Mouse (Mus musculus) midbrain, embryonic 14.5 days (tissue): ENCODE results near the gene Agbl5. TPM values are rescaled to one million over a fixed set of nuclear protein-coding genes. Genes with fewer than 3 reads are reported as not detected.

ENCODE experiments used
- ATAC-seq: fragments of 200-750 bp; cut with Nextera tagmentation; 2 replicates; pipeline ENCODE4 v1.8.0; 2017; ENCODE audit warnings: moderate number of reproducible peaks, moderate library complexity; ENCODE audit not compliant: low FRiP score, low TSS enrichment
- DNase-seq: peaks from one replicate; pipeline ENCODE4 v3.0.0-alpha.2; 2015
- H3K27ac ChIP-seq: fragments of 300-500 bp; sonication (generic); replicated peaks from 2 replicates; pipeline ENCODE4 v1.5.1; 2014; ENCODE audit warnings: mild to moderate bottlenecking, low read depth, low read length, moderate library complexity
- H3K27me3 ChIP-seq: fragments of 300-500 bp; sonication (generic); 2 replicates; pipeline ENCODE4 v1.6.1; 2014; ENCODE audit warnings: low read length, control low read depth, mixed read lengths; ENCODE audit not compliant: control insufficient read depth, insufficient read depth
- H3K36me3 ChIP-seq: fragments of 300-500 bp; sonication (generic); 2 replicates; pipeline ENCODE4 v1.6.1; 2014; ENCODE audit warnings: low read length, control low read depth; ENCODE audit not compliant: control insufficient read depth, insufficient read depth
- H3K4me1 ChIP-seq: fragments of 300-500 bp; sonication (generic); 2 replicates; pipeline ENCODE4 v1.6.1; 2014; ENCODE audit warnings: mild to moderate bottlenecking, antibody characterized with exemption, low read length, control low read depth; ENCODE audit not compliant: control insufficient read depth, insufficient read depth
- H3K4me2 ChIP-seq: fragments of 300-500 bp; sonication (generic); 2 replicates; pipeline ENCODE4 v1.6.1; 2014; ENCODE audit warnings: mild to moderate bottlenecking, low read length, moderate library complexity
- H3K4me3 ChIP-seq: fragments of 300-500 bp; sonication (generic); replicated peaks from 2 replicates; pipeline ENCODE4 v1.5.1; 2014; ENCODE audit warnings: low read depth, low read length
- H3K9ac ChIP-seq: fragments of 300-500 bp; sonication (generic); replicated peaks from 2 replicates; pipeline ENCODE4 v1.6.1; 2014; ENCODE audit warnings: mild to moderate bottlenecking, low read length, moderate library complexity
- H3K9me3 ChIP-seq: fragments of 300-500 bp; sonication (generic); 2 replicates; pipeline ENCODE4 v1.6.1; 2016; ENCODE audit warnings: low read length, control low read depth, mixed read lengths; ENCODE audit not compliant: control insufficient read depth
- WGBS: fragments of 180-500 bp; shearing (Covaris S2); extraction: QIAGEN DNeasy Blood & Tissue Kit; methylation state at CpG from one replicate; pipeline ENCODE4 v1.1.7; 2014; 5-methylcytosine and 5-hydroxymethylcytosine counted together
- polyA plus RNA-seq: library from polyadenylated mRNA; unstranded; fragments of >200 nt; fragmentation: Nextera tagmentation; extraction: Ambion mirVana; gene quantifications from 2 replicates; pipeline ENCODE4 v1.2.1, GENCODE M21; 2014

Gene Agbl5
- polyA plus RNA-seq, 1 experiment from 2014 or later: 27.8 TPM

GRCm38 (mm10) chr5:30913060-30913841 is 24.8 kb downstream of the Agbl5 start, which contains the start of gene Emilin1:
Emilin1 (plus strand) TSS chr5:30913402.
- Histone ChIP-seq H3K4me2 (peak within 1 kb of the TSS; percentile 21; the same call in 1 of the 2 replicates), H3K4me3 (no peak within 1 kb of the TSS), H3K27me3 (no peaks in the 10 kb centered on the region), H3K4me1 (peaks cover 6% of the 10 kb centered on the region; the same call in 1 of the 2 replicates), H3K27ac (peak within 1 kb of the TSS; percentile 58), H3K36me3 (no peaks in the 10 kb centered on the region), H3K9me3 (no peaks in the 10 kb centered on the region), H3K9ac (no peak within 1 kb of the TSS)
- peak; percentile 53 for DNase-seq
- WGBS: 34% methylated on average over 13 of the region's 13 CpGs
- no peak for ATAC-seq

DNA sequence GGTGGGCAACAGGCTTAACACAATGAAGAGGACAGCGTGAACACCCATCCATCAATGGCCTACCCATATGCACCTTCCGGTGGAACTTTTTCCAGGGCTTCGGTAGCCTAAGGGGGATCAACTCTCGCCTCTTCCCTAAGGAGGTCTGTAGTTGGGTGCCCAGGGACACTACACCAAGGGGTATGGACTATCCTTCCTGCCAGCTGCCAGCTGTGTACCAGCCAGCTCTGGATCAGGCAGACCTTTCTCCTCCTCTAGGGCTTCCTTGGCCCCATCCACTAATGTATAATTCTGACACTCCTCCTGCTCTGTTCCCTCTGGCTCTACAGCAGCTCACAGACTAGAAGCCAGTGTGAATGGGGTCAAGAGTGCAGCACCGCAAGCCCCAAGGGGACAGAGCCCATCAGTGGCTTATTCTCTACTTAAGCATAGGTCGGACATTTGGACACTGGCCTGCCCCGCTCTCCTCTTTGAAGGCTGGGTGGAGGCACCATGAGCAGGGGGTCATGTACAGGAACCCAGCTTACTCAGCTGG is 25.7 kb downstream of the Agbl5 start:
- ATAC-seq (no peak), DNase-seq (no peak)
- peaks cover 4% of the 10 kb centered on the region; the same call in 1 of the 2 replicates for H3K4me1 ChIP-seq
- WGBS: 84% methylated on average over 7 of the region's 7 CpGs
- H3K36me3 ChIP-seq: no peaks in the 10 kb centered on the region
- H3K9me3 ChIP-seq: no peaks in the 10 kb centered on the region
- peak overlapping the region; percentile 21; the same call in 1 of the 2 replicates for H3K4me2 ChIP-seq
- no peak overlapping the region for H3K9ac ChIP-seq
- no peak overlapping the region for H3K4me3 ChIP-seq
- no peak overlapping the region for H3K27ac ChIP-seq
- H3K27me3 ChIP-seq: no peaks in the 10 kb centered on the region

DNA sequence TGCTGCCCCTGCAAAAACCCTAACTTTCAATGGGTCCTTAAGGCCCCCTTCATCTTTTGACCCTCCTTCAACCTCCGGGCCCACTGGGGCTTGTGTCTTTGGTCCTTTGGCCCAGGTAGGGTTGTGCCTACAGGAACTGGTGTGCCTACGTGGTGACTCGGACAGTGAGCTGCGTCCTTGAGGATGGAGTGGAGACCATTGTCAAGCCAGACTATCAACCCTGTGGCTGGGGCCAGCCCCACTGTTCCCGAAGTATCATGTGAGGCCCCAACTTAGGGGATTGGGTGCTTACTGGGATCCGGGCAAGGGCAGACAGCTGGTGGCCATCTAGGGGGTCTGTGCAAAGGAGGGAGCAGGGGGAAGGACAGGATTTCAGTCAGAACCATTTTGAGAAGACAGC is 26.4 kb downstream of the Agbl5 start:
- H3K9me3 ChIP-seq: no peaks in the 10 kb centered on the region
- H3K27ac ChIP-seq: no peak overlapping the region
- DNase-seq: no peak
- H3K27me3 ChIP-seq: no peaks in the 10 kb centered on the region
- no peaks in the 10 kb centered on the region for H3K36me3 ChIP-seq
- H3K4me3 ChIP-seq: no peak overlapping the region
- 87% methylated on average over 6 of the region's 6 CpGs for WGBS
- H3K4me2 ChIP-seq: no peak overlapping the region
- peaks cover 4% of the 10 kb centered on the region; the same call in 1 of the 2 replicates for H3K4me1 ChIP-seq
- no peak overlapping the region; the same call in 1 of the 2 replicates for H3K9ac ChIP-seq
- no peak for ATAC-seq

DNA sequence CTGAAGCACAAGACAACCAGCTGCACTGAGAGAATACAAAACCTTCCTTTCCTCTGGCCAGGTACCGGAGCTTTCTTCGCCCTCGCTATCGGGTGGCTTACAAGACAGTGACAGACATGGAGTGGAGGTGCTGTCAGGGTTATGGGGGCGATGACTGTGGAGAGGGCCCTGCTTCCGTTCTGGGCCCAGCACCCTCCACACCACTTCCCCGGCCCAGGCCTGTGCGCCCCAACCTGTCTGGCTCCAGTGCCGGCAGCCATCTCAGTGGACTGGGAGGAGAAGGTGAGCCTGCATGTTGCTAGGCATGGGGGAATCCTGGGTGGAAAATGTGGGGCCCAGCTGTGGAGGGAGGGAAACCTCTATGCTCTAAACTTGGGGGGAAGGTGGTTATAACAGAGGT is 27.0 kb downstream of the Agbl5 start:
- Histone ChIP-seq H3K4me3 (no peak overlapping the region), H3K4me2 (peak overlapping the region; percentile 22; the same call in 1 of the 2 replicates), H3K9me3 (no peaks in the 10 kb centered on the region), H3K27me3 (no peaks in the 10 kb centered on the region), H3K36me3 (no peaks in the 10 kb centered on the region), H3K27ac (no peak overlapping the region; the same call in 1 of the 2 replicates), H3K9ac (peak overlapping the region; percentile 9; the same call in 1 of the 2 replicates), H3K4me1 (peaks cover 4% of the 10 kb centered on the region; the same call in 1 of the 2 replicates)
- no peak for DNase-seq
- WGBS: 66% methylated on average over 9 of the region's 9 CpGs
- ATAC-seq: no peak; the same call in 1 of the 2 replicates

DNA sequence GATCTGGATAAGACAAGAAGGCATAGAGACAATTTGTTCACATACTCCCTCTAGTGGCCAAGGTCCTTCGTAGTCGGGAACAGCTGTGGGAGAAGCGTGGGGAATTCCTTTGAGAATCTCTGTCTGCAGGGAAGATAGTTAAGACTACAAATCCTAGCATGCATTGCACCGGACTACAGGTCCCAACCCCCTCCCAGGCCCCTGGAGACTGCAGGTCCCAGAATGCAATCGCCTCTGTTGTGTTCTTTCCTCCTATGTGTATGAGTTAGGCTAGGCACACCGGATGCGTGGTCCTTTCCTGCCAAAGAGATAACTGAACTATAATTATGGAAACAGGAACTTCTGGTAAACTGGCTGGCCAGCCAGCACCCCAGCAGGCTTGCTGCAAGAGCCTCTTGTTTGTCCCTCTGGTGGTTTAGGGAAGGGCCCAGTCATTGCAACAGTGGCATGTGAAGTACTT is 27.5 kb downstream of the Agbl5 start:
- ATAC-seq (peak; percentile 79), DNase-seq (peak; percentile 98)
- peak overlapping the region; percentile 23 for H3K4me2 ChIP-seq
- 0 out of 2 replicates have a peak overlapping the region, but pooled peaks have one; percentile 42 for H3K27ac ChIP-seq
- no peak overlapping the region for H3K9ac ChIP-seq
- peaks cover 4% of the 10 kb centered on the region; the same call in 1 of the 2 replicates for H3K4me1 ChIP-seq
- H3K36me3 ChIP-seq: no peaks in the 10 kb centered on the region
- WGBS: 4% methylated on average over 7 of the region's 7 CpGs
- no peaks in the 10 kb centered on the region for H3K27me3 ChIP-seq
- no peak overlapping the region for H3K4me3 ChIP-seq
- H3K9me3 ChIP-seq: no peaks in the 10 kb centered on the region

- ATAC-seq (no peak), DNase-seq (no peak)
- Histone ChIP-seq H3K4me2 (no peak overlapping the region), H3K27ac (no peak overlapping the region), H3K9ac (no peak overlapping the region), H3K4me1 (peaks cover 6% of the 10 kb centered on the region), H3K4me3 (no peak overlapping the region), H3K9me3 (no peaks in the 10 kb centered on the region), H3K27me3 (no peaks in the 10 kb centered on the region), H3K36me3 (no peaks in the 10 kb centered on the region)
- WGBS: 90% methylated on average over 9 of the region's 9 CpGs
These were observed 28.3 kb downstream of the Agbl5 start for GRCm38 (mm10) chr5:30916841-30917240.

DNA sequence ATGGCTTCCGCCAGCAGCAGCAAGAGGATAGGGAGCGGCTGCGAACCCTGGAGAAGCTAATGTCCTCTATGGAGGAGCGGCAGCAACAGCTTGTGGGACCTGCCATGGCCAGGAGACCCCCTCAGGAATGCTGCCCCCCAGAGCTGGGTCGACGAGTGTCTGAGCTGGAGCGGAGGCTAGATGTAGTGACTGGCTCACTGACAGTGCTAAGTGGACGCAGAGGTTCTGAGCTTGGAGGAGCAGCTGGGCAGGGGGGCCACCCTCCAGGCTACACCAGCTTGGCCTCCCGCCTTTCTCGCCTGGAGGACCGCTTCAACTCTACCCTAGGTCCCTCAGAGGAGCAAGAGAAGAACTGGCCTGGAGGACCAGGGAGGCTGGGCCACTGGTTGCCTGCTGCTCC is 28.9 kb downstream of the Agbl5 start:
- peaks cover 11% of the 10 kb centered on the region for H3K4me1 ChIP-seq
- H3K36me3 ChIP-seq: no peaks in the 10 kb centered on the region
- no peaks in the 10 kb centered on the region; the same call in 1 of the 2 replicates for H3K27me3 ChIP-seq
- no peak for ATAC-seq
- H3K4me3 ChIP-seq: no peak overlapping the region
- no peak overlapping the region for H3K9ac ChIP-seq
- 88% methylated on average over 11 of the region's 11 CpGs for WGBS
- H3K9me3 ChIP-seq: no peaks in the 10 kb centered on the region
- DNase-seq: no peak
- no peak overlapping the region for H3K4me2 ChIP-seq
- H3K27ac ChIP-seq: no peak overlapping the region

- DNase-seq: no peak
- ATAC-seq: no peak
- peak overlapping the region; percentile 3; the same call in 1 of the 2 replicates for H3K9ac ChIP-seq
These were observed 29.6 kb downstream of the Agbl5 start for GRCm38 (mm10) chr5:30917891-30918670.

More at GRCm38 (mm10) chr5:30917891-30918670, 29.6 kb downstream of the Agbl5 start:
- Histone ChIP-seq H3K27ac (no peak overlapping the region), H3K4me2 (no peak overlapping the region), H3K9me3 (no peaks in the 10 kb centered on the region), H3K4me3 (no peak overlapping the region), H3K4me1 (peaks cover 13% of the 10 kb centered on the region), H3K27me3 (no peaks in the 10 kb centered on the region; the same call in 1 of the 2 replicates), H3K36me3 (no peaks in the 10 kb centered on the region)
- WGBS: 80% methylated on average over 31 of the region's 31 CpGs
